Mouse (Mus musculus) CH12F3 (cell line): Measurements from ENCODE around the gene Fgfr2.

Experiments
- in situ Hi-C: fragments of 300-500 bp; cut with MboI; formaldehyde crosslinking; loops from 2 replicates; pipeline ENCODE4 v1.14.3; 2020; ENCODE audit warnings: low sequenced_read_pairs

Gene Fgfr2

DNA sequence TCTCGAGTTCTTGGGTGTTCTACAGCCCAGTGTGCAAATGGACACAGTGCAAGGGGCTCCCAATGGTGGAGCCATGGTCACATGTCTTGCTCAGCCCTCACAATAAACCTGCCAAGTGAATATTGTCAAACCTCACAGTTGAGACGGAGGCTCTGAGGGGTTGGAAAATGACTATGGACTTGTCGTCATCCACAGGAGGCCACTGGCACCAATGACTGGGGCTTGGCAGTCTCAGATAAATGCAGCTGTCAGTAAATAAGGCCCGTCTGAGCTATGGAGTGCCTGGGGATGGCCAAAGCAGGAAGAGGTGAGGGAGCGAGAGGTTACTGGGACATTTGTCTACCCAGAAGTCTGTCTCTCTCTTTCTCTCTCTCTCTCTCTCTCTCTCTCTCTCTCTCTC lies 758.0 kb downstream of the Fgfr2 start:
- in situ Hi-C loops: no loop called here

DNA sequence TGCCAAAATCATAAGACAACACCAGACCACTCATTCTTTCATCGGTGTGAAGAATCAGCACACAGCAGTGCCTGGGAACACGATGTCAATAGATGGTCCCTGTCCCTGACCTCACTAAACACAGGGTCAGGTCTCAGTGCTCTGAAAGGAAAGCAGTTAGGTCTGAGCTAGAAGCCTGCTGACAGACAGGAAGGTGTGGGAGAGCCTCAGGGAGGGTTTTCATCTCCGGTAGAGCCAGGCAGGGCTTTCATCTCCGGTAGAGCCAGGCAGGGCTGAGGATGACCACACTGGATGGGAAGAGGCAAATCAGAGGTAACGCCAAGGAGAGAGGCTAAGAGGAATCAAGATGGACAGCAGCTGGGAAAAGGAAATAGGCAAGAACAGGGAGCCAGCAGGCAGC lies 758.6 kb downstream of the Fgfr2 start:
- in situ Hi-C loops: no loop called here

DNA sequence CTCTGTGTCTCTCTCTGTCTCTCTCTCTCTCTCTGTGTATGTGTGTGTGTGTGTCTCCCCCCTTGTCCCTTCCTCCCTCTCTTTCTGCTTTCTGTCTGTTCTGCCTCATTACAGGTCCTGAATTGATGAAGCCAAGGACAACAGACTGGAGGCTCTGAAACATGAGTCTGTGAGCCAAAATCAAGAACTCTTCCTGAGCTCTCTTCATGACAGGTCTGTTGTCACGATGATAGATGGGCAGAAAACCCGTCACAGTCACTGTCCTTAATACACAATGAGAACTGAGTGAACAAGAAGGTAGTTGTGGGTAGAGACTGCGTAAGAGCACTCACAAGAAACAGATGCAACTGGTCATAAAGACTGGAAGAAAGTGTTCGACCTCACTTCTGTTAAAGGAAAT lies 762.8 kb downstream of the Fgfr2 start:
- in situ Hi-C loops: no loop called here

GRCm38 (mm10) chr7:132358709-132359108 lies 764.4 kb downstream of the Fgfr2 start:
- in situ Hi-C loops: no loop called here

GRCm38 (mm10) chr7:132358250-132358649 lies 764.9 kb downstream of the Fgfr2 start:
- in situ Hi-C loops: no loop called here

DNA sequence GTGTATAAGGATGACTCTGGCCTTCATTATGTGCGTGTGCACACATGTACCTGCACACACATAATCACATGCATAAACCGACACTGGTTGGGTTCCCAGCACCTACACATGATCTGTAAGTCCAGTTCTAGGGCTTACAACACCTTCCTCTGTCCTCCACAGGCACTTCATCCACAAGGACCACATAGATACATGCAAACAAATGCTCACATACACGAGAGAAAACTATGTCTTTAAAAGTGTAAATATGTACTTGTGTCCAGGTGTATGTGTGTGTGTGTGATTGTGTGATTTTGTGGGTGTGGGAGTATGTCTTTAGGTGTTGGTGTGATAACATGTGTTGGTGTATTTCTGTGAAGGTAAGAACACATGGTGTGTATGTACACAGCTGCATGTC lies 765.3 kb downstream of the Fgfr2 start:
- in situ Hi-C loops: no loop called here

DNA sequence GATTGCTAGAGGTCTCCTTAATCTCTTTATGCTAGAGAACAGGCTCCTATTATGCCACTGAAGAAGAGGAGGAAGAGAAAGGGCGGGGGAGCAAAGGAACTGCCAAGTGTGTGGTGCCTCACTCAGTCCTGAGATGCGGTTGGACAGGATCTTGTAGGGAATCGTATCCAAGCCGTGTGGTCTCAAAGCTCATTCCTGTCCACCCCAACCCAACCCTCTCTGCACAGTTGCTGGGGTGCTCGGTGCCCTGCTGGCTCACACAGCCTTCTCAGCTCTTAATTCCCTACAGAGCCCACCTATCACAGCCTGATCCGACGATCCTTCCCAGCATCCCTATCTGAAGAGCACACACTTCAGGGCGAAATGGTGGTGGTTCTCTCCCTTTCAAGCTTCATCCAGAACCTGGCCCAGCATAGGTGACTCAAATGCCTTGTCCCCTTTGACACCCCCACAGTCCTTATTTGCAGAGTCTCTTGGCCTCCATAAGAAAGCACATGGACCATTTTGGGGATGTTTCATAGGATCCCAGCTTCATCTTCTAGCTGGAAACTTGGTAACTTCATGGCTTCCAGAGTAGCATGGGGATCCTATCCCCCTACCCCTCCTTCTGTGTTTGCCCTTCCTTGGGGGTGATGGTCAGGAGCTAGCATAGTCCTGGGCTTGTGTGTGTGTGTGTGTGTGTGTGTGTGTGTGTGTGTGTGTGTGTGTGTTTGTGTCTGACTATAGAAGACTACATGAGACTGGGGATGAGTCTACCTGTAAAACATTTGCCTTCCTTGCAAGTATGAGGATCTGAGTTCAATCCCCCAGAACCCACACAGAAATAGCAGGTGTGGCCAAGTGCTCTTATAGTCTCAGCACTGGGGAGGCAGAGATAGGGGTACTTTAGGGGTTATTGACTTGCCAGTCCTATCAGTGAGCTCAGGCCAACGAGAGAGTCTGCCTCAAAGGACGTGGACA lies 766.0 kb downstream of the Fgfr2 start:
- in situ Hi-C loops: no loop called here

DNA sequence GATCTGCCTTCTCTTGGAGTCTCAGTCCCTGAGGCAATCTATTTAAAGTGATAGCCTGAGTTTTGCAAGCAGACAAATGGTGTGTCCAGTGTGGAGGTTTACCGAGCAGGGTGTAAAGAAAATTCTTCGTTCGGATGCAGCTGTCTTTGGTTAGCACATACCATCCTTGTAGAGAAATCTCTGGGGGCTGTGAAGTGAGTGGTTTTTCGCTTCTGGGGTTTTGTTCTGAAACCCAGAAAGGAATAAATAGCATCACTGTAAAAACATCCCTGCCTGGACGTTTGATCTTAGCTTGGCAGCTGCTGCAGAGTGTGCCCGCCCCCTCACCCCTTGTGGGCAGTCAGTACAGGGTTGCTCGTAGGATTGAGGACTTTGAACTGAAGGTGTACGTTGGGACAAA lies 767.0 kb downstream of the Fgfr2 start:
- in situ Hi-C loops: no loop called here

DNA sequence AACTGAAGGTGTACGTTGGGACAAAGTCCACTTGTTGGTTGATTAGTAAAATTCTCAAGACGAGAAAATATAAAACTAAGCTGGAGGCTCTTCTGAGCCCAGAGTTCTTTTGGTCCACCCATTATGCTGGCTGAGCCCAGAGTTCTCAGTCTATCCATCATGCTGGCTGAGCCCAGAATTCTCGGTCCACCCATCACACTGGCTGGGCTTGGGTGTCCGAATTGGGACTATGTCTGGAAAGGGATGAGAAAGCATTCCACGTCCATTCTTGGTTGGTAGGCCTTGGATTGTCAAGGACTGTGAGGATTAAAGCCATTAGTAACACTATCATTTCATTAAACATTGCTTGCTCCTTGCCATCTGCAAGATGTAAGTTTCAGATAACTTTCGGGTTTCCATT lies 767.4 kb downstream of the Fgfr2 start:
- in situ Hi-C loops: no loop called here

DNA sequence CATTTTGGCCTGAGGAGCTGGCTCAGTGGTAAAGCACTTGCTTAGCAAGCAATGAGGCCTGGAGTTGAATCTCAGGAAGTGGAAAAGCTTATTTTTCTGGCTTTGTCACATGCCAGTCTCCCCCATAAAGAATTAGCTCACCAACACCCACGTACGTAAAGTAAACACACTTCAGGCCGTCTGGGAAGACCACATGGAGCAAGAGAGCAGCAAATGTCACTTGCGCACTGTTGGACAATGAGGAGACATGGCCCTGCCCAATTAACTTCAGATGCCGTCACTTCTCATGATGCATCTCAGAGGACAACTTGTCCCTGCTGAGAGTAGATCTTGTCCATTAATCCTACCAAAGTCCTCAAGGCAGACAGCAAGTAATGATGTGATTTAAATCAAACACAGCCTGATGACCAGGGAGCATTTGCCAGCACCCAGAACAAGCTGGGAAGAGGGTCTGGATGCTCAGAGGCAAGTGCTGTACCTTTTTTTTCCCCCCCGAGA lies 774.0 kb downstream of the Fgfr2 start:
- in situ Hi-C loops: no loop called here

DNA sequence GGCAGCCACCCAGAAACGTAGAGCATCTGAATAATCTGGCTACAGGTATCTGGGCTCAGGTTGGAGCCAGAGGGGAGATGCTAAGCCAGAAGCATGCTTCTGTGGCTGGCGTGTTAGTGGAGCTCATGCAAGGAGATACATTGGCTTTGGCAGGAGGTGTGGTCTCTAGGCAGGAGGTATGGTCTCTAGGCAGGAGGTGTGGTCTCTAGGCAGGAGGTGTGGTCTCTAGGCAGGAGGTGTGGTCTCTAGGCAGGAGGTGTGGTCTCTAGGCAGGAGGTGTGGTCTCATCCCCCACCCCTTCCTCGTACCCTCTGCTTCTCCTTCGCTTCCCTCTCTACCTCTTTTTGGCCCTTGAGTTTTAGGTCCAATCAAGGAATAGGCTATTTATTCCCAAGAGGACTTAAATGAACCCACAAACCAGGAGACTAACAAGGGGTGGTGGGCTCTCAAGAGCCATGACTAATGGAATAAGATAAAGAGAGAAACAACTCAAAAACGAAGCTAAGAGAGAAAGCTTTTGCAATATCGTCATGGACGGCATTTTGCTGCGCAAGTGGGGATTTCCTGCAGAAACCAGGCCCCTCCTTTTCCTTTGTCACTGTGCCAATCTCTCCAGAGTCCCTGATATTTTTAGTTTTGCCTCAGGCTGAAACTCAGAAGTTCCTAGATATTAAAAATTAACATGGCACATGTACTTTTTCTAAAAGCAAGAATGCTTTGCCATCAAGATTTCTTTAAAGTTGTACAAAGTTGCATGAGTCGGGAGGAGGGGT lies 775.7 kb downstream of the Fgfr2 start:
- in situ Hi-C loops: no loop called here

DNA sequence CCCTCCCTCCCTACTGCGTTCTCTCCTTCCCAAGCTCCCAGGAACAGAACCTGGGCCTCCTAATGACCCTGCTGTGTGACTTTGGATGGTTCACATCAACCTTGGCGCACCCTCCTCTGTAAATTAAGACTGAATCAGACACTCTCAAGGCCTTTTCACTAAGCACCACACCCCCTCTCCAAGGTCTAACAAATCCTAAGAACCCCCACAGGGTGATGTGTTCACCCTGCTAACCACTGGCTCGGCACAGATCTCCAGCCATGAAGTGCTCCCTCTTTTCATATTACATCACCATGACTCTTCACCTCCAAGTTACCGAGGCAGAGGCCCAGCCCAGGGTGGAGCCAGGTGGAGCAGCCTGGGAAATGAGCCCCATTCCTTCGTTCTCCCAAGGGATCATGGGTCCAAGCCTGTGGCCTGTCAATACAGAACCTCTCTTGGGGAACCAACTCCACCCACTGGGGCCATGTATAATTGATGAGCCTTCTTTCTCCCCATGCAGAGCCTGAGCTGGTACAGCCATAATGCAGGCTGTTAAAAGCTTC lies 777.6 kb downstream of the Fgfr2 start:
- in situ Hi-C loops: no loop called here

GRCm38 (mm10) chr7:132344606-132345005 lies 778.5 kb downstream of the Fgfr2 start:
- in situ Hi-C loops: no loop called here

DNA sequence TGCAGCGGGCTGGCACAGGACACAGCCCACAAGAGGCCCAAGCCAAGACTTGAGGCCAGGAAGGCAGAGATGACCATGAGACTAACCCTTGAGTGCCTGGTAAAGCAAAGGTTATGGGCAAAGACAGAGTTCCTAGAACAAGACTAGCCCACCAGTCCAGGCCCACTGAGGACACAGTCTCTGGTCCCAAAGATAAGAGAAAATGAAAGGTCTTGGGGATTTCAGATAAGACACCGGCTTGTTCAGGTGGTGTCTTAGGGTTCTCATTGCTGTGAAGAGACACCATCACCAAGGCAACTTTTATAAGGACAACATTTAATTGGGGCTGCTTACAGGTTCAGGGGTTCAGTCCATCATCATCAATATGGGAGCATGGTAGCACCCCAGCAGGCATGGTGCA lies 779.2 kb downstream of the Fgfr2 start:
- in situ Hi-C loops: no loop called here

DNA sequence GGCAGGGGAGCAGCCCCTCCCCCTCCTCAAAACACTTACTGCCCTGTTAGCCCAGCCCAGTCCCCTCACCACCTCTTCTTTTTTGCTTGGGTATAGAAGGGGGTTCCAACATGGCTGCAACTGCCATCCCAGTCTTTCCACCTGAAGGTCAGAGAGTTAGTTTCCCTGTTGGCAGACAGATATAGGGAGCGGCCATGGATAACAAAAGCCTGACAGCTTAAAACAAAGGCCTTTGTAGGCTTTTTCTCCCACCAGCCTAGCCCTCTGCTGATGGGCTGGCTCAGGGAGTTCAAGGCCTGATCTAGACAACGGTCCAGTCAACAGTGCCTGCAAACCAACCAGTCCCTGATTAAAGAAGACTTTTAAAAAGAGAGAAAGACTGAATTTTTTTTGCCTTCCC lies 780.0 kb downstream of the Fgfr2 start:
- in situ Hi-C loops: no loop called here

DNA sequence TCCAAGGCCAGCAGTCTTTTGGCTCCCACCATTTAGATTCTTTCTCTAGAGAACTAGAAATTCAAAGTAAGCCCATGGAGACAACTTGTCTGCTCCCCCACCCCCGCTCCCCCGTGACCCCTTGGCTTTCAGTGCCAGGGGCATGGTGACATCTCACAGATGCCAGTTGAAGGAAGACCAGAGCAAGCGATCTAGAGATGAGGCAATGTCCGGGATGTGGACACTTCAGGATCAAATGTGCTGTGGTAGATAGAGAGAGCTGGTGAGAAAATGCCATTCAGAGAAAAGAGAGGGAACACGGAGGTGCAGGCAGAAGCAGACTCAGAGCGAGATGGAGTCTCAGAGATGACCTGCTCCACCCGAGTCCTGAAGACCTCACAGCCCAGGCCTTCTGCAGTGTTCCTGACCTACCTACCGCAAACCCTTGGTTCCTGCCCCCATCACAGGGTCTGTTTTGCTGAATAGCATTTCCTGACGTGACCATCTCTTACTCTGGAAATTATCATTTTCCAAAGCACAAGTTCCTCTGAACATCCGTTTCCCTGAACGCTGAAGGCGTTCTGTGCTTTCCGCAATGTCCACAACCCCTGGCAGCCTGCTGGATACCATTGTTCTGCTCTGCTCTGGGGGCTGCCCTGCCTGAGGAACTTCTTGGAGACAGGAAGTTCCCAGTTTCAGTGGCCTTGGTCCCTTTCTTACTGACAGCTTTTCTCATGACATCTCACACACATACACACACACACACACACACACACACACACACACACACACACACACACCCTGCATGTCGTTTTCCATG lies 783.9 kb downstream of the Fgfr2 start:
- in situ Hi-C loops: no loop called here

- in situ Hi-C loops: no loop called here
Measured at GRCm38 (mm10) chr7:132338350-132338749, 784.8 kb downstream of the Fgfr2 start.

GRCm38 (mm10) chr7:132337268-132337917 lies 785.8 kb downstream of the Fgfr2 start:
- in situ Hi-C loops: no loop called here

DNA sequence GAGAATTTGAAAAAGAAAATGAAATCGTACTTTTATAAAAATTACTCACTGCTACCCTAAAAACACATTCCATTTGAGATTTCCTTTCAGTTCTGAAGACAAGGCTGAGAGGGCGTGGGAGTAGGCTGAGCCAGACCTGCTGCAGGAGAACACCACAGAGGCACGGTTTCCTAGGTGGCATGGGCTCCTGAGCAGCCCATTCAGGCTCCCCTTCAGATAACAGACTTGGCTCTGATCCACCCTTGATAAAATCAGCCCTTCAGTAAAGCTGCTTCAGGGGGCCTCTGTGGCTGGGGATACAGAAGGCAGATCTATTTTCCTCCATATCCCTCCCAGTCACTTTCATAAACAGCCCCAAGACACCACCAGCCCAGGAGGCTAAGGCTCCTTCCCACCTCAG lies 786.4 kb downstream of the Fgfr2 start:
- in situ Hi-C loops: no loop called here

- in situ Hi-C loops: no loop called here
Measured at GRCm38 (mm10) chr7:132335367-132335766, 787.8 kb downstream of the Fgfr2 start.
